Mouse (Mus musculus): ENCODE results near the gene Dhx57. TPM values are rescaled to one million over a fixed set of nuclear protein-coding genes. Genes with fewer than 3 reads are reported as not detected.

The Dhx57 gene
- total RNA-seq, 2 experiments from 2014 or later, result 34.4 to 34.7 TPM

GRCm38 (mm10) chr17:80205657-80206056 lies 84.6 kb downstream of the Dhx57 start:
- DNase-seq (ENCODE audit: low spot score in 2 of 2), result no peak

GRCm38 (mm10) chr17:80199160-80199778 lies 91.0 kb downstream of the Dhx57 start:
- no peak for DNase-seq (ENCODE audit: low spot score in 2 of 2)

- peak in 1 of 2 experiments; percentile 47 for DNase-seq (ENCODE audit: low spot score in 2 of 2)
These were observed 97.2 kb downstream of the Dhx57 start for GRCm38 (mm10) chr17:80193075-80193474.

Other genes starting within 250 kb of the Dhx57 start
- gene Hnrnpll, start 228.1 kb downstream of the Dhx57 start, total RNA-seq (2021), result 10 to 100 TPM; 59.8 to 59.9 TPM
- 1 to 10 TPM; 3.2 to 6.1 TPM for gene Galm, start 163.0 kb downstream of the Dhx57 start, total RNA-seq (2021)
- gene Srsf7, start 83.2 kb downstream of the Dhx57 start, total RNA-seq (2021), result 100 to 1,000 TPM; 125 to 128 TPM
- under 1 TPM; 0.12 to 0.30 TPM for gene Ttc39d, start 83.0 kb downstream of the Dhx57 start, total RNA-seq (2021)
- 1 to 10 TPM; 6.1 to 6.4 TPM for gene Gemin6, start 66.0 kb downstream of the Dhx57 start, total RNA-seq (2021)
- 10 to 100 TPM; 16.0 to 18.3 TPM for gene Morn2, start 273 bp downstream of the Dhx57 start, total RNA-seq (2021)
- gene Arhgef33, start 16.9 kb upstream of the Dhx57 start, total RNA-seq (2021), result 1 to 10 TPM; 2.4 to 2.9 TPM
- gene Gm10190, start 83.1 kb upstream of the Dhx57 start, total RNA-seq (2021), result 1 to 10 TPM; 1.7 to 1.8 TPM
- 10 to 100 TPM; 36.3 to 37.8 TPM for gene Sos1, start 190.0 kb upstream of the Dhx57 start, total RNA-seq (2021)